Mouse (Mus musculus) kidney, embryonic 14.5 days (tissue): ENCODE results near the gene Sall2. TPM values are rescaled to one million over a fixed set of nuclear protein-coding genes. Genes with fewer than 3 reads are reported as not detected.

ENCODE experiments used
- ATAC-seq: fragments of 200-750 bp; cut with Nextera tagmentation; 2 replicates; pipeline ENCODE4 v1.8.0; 2017; ENCODE audit warnings: moderate number of reproducible peaks, mild to moderate bottlenecking, moderate TSS enrichment, moderate library complexity; ENCODE audit not compliant: low FRiP score, low TSS enrichment
- H3K27ac ChIP-seq: fragments of 300-500 bp; sonication (generic); 2 replicates; pipeline ENCODE4 v1.5.1; 2014; ENCODE audit warnings: low read depth, mild to moderate bottlenecking, low read length, moderate library complexity, mixed read lengths
- H3K27me3 ChIP-seq: fragments of 300-500 bp; sonication (generic); 2 replicates; pipeline ENCODE4 v1.6.1; 2014; ENCODE audit warnings: mild to moderate bottlenecking, low read length; ENCODE audit not compliant: control insufficient read depth, insufficient read depth
- H3K36me3 ChIP-seq: fragments of 300-500 bp; sonication (generic); 2 replicates; pipeline ENCODE4 v1.6.1; 2014; ENCODE audit warnings: low read length, mixed read lengths; ENCODE audit not compliant: control insufficient read depth, insufficient read depth
- H3K4me1 ChIP-seq: fragments of 300-500 bp; sonication (generic); 2 replicates; pipeline ENCODE4 v1.6.1; 2014; ENCODE audit warnings: low read length, mixed read lengths; ENCODE audit not compliant: control insufficient read depth, insufficient read depth
- H3K4me2 ChIP-seq: fragments of 300-500 bp; sonication (generic); replicated peaks from 2 replicates; pipeline ENCODE4 v1.6.1; 2014; ENCODE audit warnings: low read depth, mild to moderate bottlenecking, low read length
- H3K4me3 ChIP-seq: fragments of 300-500 bp; sonication (generic); 2 replicates; pipeline ENCODE4 v1.5.1; 2014; ENCODE audit warnings: mild to moderate bottlenecking, low read length
- H3K9ac ChIP-seq: fragments of 300-500 bp; sonication (generic); 2 replicates; pipeline ENCODE4 v1.6.1; 2014; ENCODE audit warnings: low read depth, mild to moderate bottlenecking, low read length, moderate library complexity
- H3K9me3 ChIP-seq: fragments of 300-500 bp; sonication (generic); 2 replicates; pipeline ENCODE4 v1.6.1; 2016; ENCODE audit warnings: low read length; ENCODE audit not compliant: control insufficient read depth
- WGBS: fragments of 180-500 bp; shearing (Covaris S2); extraction: QIAGEN DNeasy Blood & Tissue Kit; methylation state at CpG from one replicate; pipeline ENCODE4 v1.1.7; 2014; 5-methylcytosine and 5-hydroxymethylcytosine counted together
- polyA plus RNA-seq: library from polyadenylated mRNA; unstranded; fragments of >200 nt; fragmentation: Nextera tagmentation; extraction: Ambion mirVana; gene quantifications from 2 replicates; pipeline ENCODE4 v1.2.1, GENCODE M21; 2014

Sall2 gene
- polyA plus RNA-seq, 1 experiment from 2014 or later = 46.2 TPM

DNA sequence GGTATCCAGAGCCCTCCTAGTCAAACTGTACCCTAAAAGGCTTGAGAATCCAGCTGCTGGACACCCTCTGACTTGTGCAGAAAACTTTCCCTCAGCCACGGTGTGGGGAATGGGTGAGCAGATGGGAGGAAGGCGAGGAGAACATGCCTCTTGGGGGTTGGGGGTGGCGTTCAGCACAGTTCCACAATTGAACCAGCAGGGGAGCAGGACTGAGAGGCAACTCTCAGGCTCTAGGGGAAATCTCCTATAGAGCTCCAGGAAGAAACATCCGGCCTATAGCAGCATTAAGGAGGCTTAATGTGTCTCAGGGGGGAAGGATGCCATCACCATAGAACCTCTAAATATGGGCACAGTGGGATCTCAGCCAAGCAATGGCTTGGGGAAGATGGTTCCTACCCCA is 2.7 kb downstream of the Sall2 start:
- ATAC-seq = no peak
- peaks cover 10% of the 10 kb centered on the region; the same call in 1 of the 2 replicates for H3K27me3 ChIP-seq
- WGBS = 17% methylated on average over 4 of the region's 4 CpGs

DNA sequence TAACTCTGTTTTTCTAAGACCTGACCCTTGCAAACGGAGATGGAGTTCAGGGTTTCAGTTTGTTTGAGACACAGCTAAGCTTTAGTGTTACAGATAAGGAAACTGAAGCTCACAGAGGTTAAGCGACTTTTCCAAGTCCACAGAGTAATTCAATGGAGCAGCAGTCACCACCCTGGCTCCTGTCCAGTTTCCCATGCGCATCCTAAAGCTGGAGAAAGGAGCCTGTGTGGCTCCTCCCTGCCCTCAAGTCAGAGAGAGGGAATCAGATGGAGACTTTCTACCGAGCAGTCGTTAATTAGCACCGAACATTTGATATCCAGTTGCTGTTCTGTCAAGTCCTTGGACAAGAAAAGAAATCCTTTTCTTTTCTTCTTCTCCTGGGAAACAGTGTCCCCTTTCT is 9.2 kb downstream of the Sall2 start:
- Histone ChIP-seq H3K36me3 (peaks cover 5% of the 10 kb centered on the region; the same call in 1 of the 2 replicates), H3K9ac (no peak overlapping the region), H3K27me3 (no peaks in the 10 kb centered on the region), H3K4me1 (peaks cover 10% of the 10 kb centered on the region; the same call in 1 of the 2 replicates), H3K27ac (no peak overlapping the region; the same call in 1 of the 2 replicates), H3K4me3 (no peak overlapping the region), H3K9me3 (no peaks in the 10 kb centered on the region), H3K4me2 (no peak overlapping the region)
- 31% methylated on average over 6 of the region's 6 CpGs for WGBS
- ATAC-seq = no peak

More for the DNA sequence above, 2.7 kb downstream of the Sall2 start:
- H3K9me3 ChIP-seq = no peaks in the 10 kb centered on the region
- H3K36me3 ChIP-seq = no peaks in the 10 kb centered on the region
- H3K4me2 ChIP-seq = no peak overlapping the region
- H3K27ac ChIP-seq = no peak overlapping the region
- no peak overlapping the region for H3K9ac ChIP-seq
- H3K4me3 ChIP-seq = no peak overlapping the region
- H3K4me1 ChIP-seq = no peaks in the 10 kb centered on the region

DNA sequence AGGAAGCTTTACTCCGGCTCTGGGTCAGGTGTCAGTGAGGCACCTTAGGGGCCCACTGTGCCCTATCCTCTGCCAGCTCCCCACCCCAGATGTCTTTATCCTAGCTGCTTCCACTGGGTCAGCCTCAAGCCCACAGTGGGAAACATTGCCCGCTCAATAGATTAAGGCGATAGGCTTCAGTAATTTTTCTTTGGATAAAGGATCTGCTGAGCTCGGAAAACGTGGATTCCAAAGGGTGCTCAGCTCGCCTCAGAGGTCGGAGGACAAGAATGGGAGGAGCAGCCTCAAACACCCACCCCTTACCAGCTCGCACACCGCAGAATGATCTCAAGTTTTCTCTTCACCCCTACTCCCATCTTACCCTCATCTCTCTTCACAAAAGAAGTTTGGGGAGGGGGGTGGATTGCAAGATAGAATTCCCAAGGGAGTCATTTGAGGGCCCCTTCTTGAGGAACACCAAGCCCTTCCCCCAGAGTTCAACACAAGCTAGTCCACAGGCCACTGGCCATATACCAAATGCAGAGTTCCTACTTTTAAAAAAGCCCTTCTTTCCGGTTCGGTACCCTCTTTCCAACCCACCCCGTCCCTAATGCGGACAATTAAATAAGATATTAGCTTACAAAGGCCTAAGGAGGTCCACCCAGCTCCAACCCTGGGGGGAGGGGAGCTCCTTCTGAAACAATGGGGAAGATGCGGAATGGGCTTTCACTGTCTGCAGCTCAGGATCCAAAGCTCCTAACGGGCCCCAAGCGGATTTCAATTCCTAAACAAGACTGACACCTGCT is 11.9 kb downstream of the Sall2 start:
- ATAC-seq = peak; percentile 90
- Histone ChIP-seq H3K27ac (peak overlapping the region; percentile 93), H3K27me3 (no peaks in the 10 kb centered on the region), H3K9me3 (peaks cover 10% of the 10 kb centered on the region; the same call in 1 of the 2 replicates), H3K36me3 (peaks cover 33% of the 10 kb centered on the region), H3K4me2 (peak overlapping the region; percentile 93), H3K9ac (peak overlapping the region; percentile 80), H3K4me3 (peak overlapping the region; percentile 68), H3K4me1 (peaks cover 16% of the 10 kb centered on the region; the same call in 1 of the 2 replicates)
- 5% methylated on average over 16 of the region's 16 CpGs for WGBS

DNA sequence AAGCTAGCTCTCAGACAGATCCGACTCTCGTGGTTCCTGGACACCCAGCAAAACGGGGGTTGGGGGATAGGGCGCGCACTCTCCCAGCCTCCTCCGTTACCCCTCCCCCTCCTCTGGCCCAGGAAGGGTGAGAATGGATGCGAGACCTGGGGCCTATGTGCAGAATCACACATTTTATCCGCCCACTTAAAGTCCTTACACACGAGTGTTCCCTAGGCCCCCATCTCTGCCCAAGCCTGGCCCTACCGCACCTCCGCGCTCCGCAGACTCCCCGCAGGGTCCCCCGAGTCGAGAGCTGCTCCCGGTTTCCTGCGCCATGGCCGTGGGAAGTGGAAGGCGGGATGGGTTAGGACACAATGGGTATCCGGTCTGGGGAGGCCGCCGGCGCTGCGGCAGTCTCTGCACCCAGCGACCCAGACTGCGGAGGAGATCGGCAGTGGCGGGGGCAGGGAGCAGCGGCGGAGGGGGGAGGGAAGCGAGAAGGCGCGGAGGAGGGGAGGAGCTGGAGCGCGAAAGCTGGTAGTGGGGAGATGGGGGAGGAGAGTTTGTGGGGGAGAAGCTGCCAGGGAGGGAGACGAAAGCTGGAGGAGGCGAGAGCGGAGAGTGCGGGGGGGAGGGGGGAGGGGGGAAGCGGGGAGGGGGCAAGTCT is 12.6 kb downstream of the Sall2 start:
- Histone ChIP-seq H3K9ac (peak overlapping the region; percentile 80), H3K9me3 (peaks cover 10% of the 10 kb centered on the region; the same call in 1 of the 2 replicates), H3K27me3 (no peaks in the 10 kb centered on the region), H3K27ac (peak overlapping the region; percentile 93), H3K4me3 (peak overlapping the region; percentile 68), H3K4me1 (peaks cover 16% of the 10 kb centered on the region; the same call in 1 of the 2 replicates), H3K36me3 (peaks cover 34% of the 10 kb centered on the region), H3K4me2 (peak overlapping the region; percentile 93)
- peak; percentile 88 for ATAC-seq
- 1% methylated on average over 37 of the region's 41 CpGs for WGBS

DNA sequence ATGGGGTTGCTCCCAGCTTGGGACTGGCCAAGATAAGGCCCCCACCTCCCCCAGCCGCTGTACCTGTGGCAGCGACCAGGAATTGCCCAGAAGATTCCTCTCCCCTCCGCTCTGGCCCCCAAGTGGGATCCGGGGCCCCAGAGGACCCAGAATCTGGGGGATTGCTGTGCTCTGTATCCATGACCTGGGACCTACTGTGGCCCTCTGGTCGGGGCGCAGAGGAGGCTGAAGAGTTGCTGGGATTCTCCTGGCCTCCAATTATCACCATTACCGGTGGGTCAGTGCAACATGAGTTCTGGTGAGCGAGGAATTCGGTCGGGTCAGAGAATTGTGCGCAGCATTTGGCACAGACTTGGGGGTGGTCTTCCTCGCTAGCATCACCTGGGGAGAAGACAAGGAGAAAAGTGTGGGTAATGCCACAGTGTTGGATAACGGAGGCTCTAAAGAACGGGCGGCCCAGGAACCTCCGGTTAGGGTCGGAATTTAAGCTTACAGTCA is 13.2 kb downstream of the Sall2 start:
- Histone ChIP-seq H3K9me3 (peaks cover 10% of the 10 kb centered on the region), H3K4me1 (peaks cover 16% of the 10 kb centered on the region; the same call in 1 of the 2 replicates), H3K27ac (peak overlapping the region; percentile 93), H3K36me3 (peaks cover 39% of the 10 kb centered on the region), H3K4me2 (peak overlapping the region; percentile 93), H3K4me3 (peak overlapping the region; percentile 68), H3K27me3 (no peaks in the 10 kb centered on the region), H3K9ac (peak overlapping the region; percentile 80)
- WGBS = 6% methylated on average over 17 of the region's 17 CpGs
- ATAC-seq = no peak

DNA sequence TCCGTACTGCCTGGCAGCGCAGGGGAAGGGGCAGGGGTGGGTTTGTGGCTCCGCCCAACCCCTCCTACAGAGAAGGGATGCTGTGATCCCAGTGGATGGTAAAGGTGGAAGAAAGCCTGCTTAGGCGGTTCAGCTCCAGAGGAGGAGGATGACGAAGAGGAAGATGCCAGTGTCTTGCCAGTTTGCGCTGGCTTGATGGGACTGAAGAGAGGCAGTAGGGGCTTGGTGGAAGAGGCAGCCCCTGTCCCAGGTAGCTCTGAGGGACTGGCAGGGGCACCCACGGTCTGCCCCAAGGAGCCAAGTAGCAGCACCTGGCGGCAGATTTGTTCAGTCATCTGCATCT is 13.8 kb downstream of the Sall2 start:
- Histone ChIP-seq H3K4me1 (peaks cover 16% of the 10 kb centered on the region; the same call in 1 of the 2 replicates), H3K9ac (peak overlapping the region; percentile 80; the same call in 1 of the 2 replicates), H3K4me3 (peak overlapping the region; percentile 68), H3K27me3 (no peaks in the 10 kb centered on the region), H3K9me3 (peaks cover 10% of the 10 kb centered on the region), H3K4me2 (peak overlapping the region; percentile 93), H3K36me3 (peaks cover 40% of the 10 kb centered on the region), H3K27ac (no peak overlapping the region)
- 40% methylated on average over 8 of the region's 8 CpGs for WGBS
- no peak for ATAC-seq

DNA sequence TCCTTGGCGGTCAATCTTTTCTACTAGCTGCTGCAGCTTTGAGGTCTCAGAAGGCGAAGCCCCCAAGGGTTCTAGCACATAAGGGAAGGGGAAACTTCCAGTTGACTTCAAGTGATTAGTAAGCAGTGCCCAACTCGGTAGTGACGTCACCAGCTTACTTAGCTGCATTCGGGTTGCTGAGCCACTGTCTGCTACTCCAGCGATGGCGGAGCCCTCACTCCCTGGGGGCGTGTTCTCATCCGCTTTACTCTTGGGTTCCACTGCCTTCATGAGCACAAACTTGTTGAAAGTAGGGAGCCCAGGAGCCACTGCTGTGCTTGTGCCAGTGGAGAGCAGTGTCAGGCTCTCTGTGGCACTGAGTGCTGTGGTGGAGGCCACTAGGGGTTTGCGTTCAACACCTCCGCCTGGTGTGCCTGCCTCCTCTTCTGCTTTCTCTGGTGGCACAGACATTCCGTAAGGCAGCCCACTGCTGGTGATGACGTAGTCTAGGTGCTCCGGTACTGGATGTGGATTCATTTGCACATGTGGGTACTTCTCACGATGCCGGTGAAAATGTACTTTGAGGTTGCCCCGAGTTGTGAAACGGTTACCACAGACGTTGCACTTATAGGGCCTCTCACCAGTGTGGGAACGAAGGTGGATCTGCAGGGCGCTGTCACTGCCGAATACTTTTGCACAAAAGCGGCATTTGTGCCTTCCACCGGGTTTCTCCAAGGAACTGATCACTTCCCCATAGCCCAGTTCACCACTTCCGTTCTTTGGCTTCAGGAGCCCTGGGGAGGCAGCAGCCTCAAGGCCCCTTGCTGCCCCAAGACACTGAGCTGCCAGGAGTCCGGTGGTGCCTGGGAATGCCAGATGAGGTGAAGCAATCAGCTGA is 14.4 kb downstream of the Sall2 start:
- no peak for ATAC-seq
- WGBS = 87% methylated on average over 26 of the region's 26 CpGs
- Histone ChIP-seq H3K27ac (no peak overlapping the region), H3K36me3 (peaks cover 42% of the 10 kb centered on the region), H3K4me2 (peak overlapping the region; percentile 93), H3K9ac (no peak overlapping the region), H3K27me3 (no peaks in the 10 kb centered on the region), H3K4me1 (peaks cover 16% of the 10 kb centered on the region; the same call in 1 of the 2 replicates), H3K9me3 (peaks cover 10% of the 10 kb centered on the region), H3K4me3 (peak overlapping the region; percentile 68)

DNA sequence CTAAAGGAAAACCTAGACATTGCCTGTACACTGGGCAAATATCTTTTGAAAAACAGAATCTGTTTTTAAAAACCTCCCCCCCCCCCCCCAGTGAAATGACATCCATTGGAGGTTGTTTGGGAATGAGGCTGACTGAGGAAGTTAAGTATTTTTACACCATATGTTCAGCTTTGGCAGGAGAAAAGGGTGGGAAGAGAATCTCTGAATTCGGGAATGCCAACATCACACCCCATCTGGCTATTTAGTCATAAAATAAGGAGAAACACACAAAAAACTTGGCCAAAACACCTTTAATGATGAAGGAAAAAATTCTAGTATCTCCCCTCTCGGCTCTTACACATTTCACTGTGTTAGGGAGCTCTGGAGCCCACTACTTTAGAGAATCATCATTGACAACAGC is 17.7 kb downstream of the Sall2 start:
- Histone ChIP-seq H3K9ac (no peak overlapping the region), H3K4me3 (no peak overlapping the region), H3K9me3 (peaks cover 10% of the 10 kb centered on the region), H3K4me1 (peaks cover 16% of the 10 kb centered on the region; the same call in 1 of the 2 replicates), H3K4me2 (no peak overlapping the region), H3K27ac (no peak overlapping the region), H3K36me3 (peaks cover 47% of the 10 kb centered on the region), H3K27me3 (no peaks in the 10 kb centered on the region)
- WGBS = 88% methylated on average over 2 of the region's 2 CpGs
- no peak for ATAC-seq
